Mouse (Mus musculus) hindbrain, postnatal 0 days (tissue): Measurements from ENCODE around the gene Gdf9. TPM values are rescaled to one million over a fixed set of nuclear protein-coding genes. Genes with fewer than 3 reads are reported as not detected.
"Not testable (repeated sequence)": the region's sequence is repeated elsewhere in the genome, so short reads cannot be mapped to it uniquely, and the experiment has no call there.

Experiments used
- ATAC-seq: fragments of 200-750 bp; cut with Nextera tagmentation; 2 replicates; pipeline ENCODE4 v1.8.0; 2017; ENCODE audit warnings: mild to moderate bottlenecking, moderate TSS enrichment, moderate library complexity
- DNase-seq: peaks from one replicate; pipeline ENCODE4 v3.0.0-alpha.2; 2015; ENCODE audit warnings: low spot score
- H3K27ac ChIP-seq: fragments of 300-500 bp; sonication (generic); 2 replicates; pipeline ENCODE4 v1.5.1; 2014; ENCODE audit warnings: mild to moderate bottlenecking
- H3K27me3 ChIP-seq: fragments of 300-500 bp; sonication (generic); 2 replicates; pipeline ENCODE4 v1.6.1; 2014; ENCODE audit warnings: low read length, mixed read lengths; ENCODE audit not compliant: insufficient read depth
- H3K36me3 ChIP-seq: fragments of 300-500 bp; sonication (generic); 2 replicates; pipeline ENCODE4 v1.6.1; 2014; ENCODE audit warnings: low read length, mixed read lengths; ENCODE audit not compliant: insufficient read depth
- H3K4me1 ChIP-seq: fragments of 300-500 bp; sonication (generic); 2 replicates; pipeline ENCODE4 v1.6.1; 2014; ENCODE audit warnings: antibody characterized with exemption, low read length, mixed read lengths; ENCODE audit not compliant: insufficient read depth
- H3K4me2 ChIP-seq: fragments of 300-500 bp; sonication (generic); 2 replicates; pipeline ENCODE4 v1.6.1; 2014; ENCODE audit warnings: low read depth, mild to moderate bottlenecking, low read length, moderate library complexity, mixed read lengths
- H3K4me3 ChIP-seq: fragments of 300-500 bp; sonication (generic); 2 replicates; pipeline ENCODE4 v1.5.1; 2014; ENCODE audit warnings: low read length
- H3K9ac ChIP-seq: fragments of 300-500 bp; sonication (generic); replicated peaks from 2 replicates; pipeline ENCODE4 v1.6.1; 2014; ENCODE audit warnings: mild to moderate bottlenecking, low read length, moderate library complexity, mixed read lengths
- H3K9me3 ChIP-seq: fragments of 300-500 bp; sonication (generic); 2 replicates; pipeline ENCODE4 v1.6.1; 2016; ENCODE audit warnings: low read length, mixed read lengths
- CTCF ChIP-seq: IDR thresholded peaks from 2 replicates; pipeline ENCODE4 v1.5.1; 2016; ENCODE audit warnings: antibody characterized with exemption, control low read depth, low read depth
- WGBS: fragments of 180-500 bp; shearing (Covaris S2); extraction: QIAGEN DNeasy Blood & Tissue Kit; methylation state at CpG from one replicate; pipeline ENCODE4 v1.1.7; 2014; 5-methylcytosine and 5-hydroxymethylcytosine counted together
- polyA plus RNA-seq: library from polyadenylated mRNA; unstranded; fragments of >200 nt; fragmentation: Nextera tagmentation; extraction: Ambion mirVana; gene quantifications from 2 replicates; pipeline ENCODE4 v1.2.1, GENCODE M21; 2015
- total RNA-seq: library from RNA; depleted of rRNA; stranded (reverse); fragments of >200 nt; gene quantifications from 2 replicates; pipeline ENCODE4 v1.2.3, GENCODE M21; 2014

Gene Gdf9
- total and polyA plus RNA-seq, 2 experiments from 2014 or later: 1.5 to 2.1 TPM

DNA sequence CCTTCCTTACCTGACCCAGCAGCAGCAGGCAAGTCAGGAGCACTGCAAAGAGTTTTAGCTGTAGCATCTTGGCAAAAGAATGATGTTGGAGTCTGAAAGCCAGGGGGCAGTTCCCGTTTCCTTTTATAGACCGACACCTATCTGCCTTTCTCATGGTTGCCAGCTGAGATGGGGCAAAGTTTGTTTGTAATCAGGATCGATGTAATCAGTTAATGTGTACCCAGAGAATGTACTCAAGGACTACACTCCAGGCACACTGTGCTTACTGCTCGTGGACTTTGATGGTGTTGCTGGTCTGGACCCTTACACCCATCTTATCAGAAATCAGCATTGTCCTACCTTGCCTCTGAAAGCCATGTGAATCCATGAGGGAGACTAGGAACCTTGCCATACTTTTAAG is 7.8 kb upstream of the Gdf9 start, which contains the start of gene Leap2:
TSS of gene Leap2 (minus strand) at position 135 of the 400 bp plus-strand sequence.
- no peaks in the 10 kb centered on the region for H3K4me1 ChIP-seq
- no peak within 1 kb of the TSS for H3K27ac ChIP-seq
- no peaks in the 10 kb centered on the region for H3K27me3 ChIP-seq
- H3K9me3 ChIP-seq: no peaks in the 10 kb centered on the region
- H3K9ac ChIP-seq: no peak within 1 kb of the TSS
- DNase-seq (no peak), ATAC-seq (no peak)
- H3K4me2 ChIP-seq: no peak within 1 kb of the TSS
- H3K36me3 ChIP-seq: peaks cover 24% of the 10 kb centered on the region
- WGBS: 93% methylated on average over 4 of the region's 4 CpGs
- no peak within 1 kb of the TSS for H3K4me3 ChIP-seq
- TF ChIP-seq CTCF: no peak

DNA sequence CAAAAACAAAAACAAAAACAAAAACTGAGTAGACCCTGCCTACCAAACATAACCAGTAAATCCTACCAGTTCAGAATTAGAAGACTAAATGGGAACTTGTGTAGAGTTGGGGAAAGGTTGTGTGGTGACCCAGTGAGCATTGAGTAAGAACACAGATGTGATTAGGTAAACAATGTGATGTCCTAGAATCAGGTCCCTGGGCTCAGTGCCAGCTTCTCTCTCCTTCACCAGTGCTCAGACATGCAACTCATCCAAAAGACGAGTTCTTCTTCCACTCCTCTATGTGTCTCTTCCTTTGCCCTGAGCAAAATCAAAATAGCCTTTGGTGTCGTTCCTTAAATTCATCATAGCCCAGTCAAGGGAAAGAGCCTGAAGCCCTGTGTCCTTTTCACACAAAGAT is 6.0 kb upstream of the Gdf9 start:
- no peak for ATAC-seq
- Histone ChIP-seq H3K27me3 (no peaks in the 10 kb centered on the region), H3K27ac (no peak overlapping the region), H3K4me3 (no peak overlapping the region), H3K9ac (no peak overlapping the region), H3K9me3 (no peaks in the 10 kb centered on the region), H3K4me1 (peaks cover 5% of the 10 kb centered on the region), H3K4me2 (no peak overlapping the region), H3K36me3 (peaks cover 20% of the 10 kb centered on the region; the same call in 1 of the 2 replicates)
- no peak for DNase-seq
- TF ChIP-seq CTCF: no peak
- WGBS: 83% methylated on average over 2 of the region's 2 CpGs

DNA sequence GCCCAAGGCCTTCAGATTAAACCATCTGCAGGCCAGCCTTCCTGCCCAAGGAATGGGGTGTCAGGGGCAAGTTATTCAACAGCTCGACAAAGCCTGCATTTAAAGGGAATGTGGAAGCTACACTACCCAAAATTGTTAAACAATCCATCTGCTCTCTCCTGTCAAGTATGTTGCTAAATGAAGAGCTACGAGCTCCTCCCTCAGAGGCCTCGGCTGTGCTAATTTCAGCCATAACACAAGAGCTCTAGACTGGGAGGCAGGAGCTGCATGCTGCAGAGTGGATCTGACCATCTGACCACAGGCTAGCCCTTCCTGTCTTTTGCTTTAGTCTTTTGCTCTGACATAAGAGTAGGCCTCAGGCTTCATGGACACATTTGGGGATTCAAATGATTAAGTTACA is 5.6 kb upstream of the Gdf9 start:
- ATAC-seq: no peak

DNA sequence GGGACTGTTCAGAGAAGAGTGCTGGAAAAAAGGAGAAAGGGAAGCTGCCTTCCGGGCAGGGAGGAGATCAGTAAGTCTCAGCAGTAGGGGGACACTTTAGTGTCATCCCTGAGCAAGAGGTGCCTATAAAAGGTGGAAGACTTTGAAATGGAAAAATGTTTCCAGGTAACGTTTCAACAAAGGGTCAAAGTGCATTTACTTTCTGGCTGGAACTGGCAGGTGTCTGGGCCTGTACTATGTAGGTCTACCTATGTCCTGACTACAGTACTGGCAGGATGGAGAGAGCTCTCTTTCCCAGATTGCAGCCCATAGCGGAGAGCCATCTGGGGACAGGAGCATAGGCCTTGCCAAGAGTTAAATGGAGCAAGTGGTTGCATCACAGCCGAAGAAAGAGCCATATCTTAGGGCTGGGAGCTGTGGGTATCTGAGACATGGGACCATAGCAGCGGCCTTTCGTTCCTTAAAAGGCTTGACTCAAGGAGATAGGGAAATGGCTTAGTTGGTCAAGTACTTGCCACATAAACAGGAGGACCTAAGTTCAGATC is 5.0 kb upstream of the Gdf9 start:
- H3K9ac ChIP-seq: no peak overlapping the region
- H3K36me3 ChIP-seq: peaks cover 20% of the 10 kb centered on the region; the same call in 1 of the 2 replicates
- DNase-seq (no peak), ATAC-seq (no peak)
- H3K4me1 ChIP-seq: peaks cover 7% of the 10 kb centered on the region
- no peak for TF ChIP-seq CTCF
- no peaks in the 10 kb centered on the region for H3K9me3 ChIP-seq
- no peak overlapping the region for H3K4me2 ChIP-seq
- H3K27ac ChIP-seq: no peak overlapping the region
- 82% methylated on average over 6 of the region's 6 CpGs for WGBS
- no peaks in the 10 kb centered on the region for H3K27me3 ChIP-seq
- no peak overlapping the region for H3K4me3 ChIP-seq

More for the DNA sequence above, 5.6 kb upstream of the Gdf9 start:
- Histone ChIP-seq H3K9me3 (no peaks in the 10 kb centered on the region), H3K27ac (no peak overlapping the region), H3K4me3 (no peak overlapping the region), H3K9ac (no peak overlapping the region), H3K4me1 (peaks cover 7% of the 10 kb centered on the region), H3K4me2 (no peak overlapping the region), H3K27me3 (no peaks in the 10 kb centered on the region), H3K36me3 (peaks cover 20% of the 10 kb centered on the region; the same call in 1 of the 2 replicates)
- 84% methylated on average over 3 of the region's 3 CpGs for WGBS
- no peak for TF ChIP-seq CTCF
- no peak for DNase-seq

DNA sequence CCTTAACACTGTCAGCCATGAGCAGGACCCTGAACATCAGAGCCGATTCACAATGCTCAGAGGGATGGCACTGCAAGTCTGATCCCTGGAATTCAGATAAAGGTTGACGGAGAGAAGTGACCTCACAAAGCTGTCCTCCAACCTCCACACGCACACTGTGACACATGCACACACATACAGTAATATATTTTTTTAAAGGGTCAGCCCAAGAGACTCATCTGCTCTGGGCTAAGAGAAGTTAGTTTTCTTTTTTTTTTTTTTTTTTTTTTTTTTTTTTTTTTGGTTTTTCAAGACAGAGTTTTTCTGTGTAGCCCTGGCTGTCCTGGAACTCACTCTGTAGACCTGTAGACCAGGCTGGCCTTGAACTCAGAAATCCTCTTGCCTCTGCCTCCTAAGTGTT is 3.9 kb upstream of the Gdf9 start:
- not testable (repeated sequence) for H3K27ac ChIP-seq, DNase-seq, ATAC-seq, H3K4me3 ChIP-seq, H3K27me3 ChIP-seq, H3K9me3 ChIP-seq, H3K9ac ChIP-seq, H3K4me2 ChIP-seq
- peaks cover 11% of the 10 kb centered on the region for H3K4me1 ChIP-seq
- H3K36me3 ChIP-seq: peaks cover 16% of the 10 kb centered on the region; the same call in 1 of the 2 replicates
- WGBS: 89% methylated on average over 3 of the region's 3 CpGs

DNA sequence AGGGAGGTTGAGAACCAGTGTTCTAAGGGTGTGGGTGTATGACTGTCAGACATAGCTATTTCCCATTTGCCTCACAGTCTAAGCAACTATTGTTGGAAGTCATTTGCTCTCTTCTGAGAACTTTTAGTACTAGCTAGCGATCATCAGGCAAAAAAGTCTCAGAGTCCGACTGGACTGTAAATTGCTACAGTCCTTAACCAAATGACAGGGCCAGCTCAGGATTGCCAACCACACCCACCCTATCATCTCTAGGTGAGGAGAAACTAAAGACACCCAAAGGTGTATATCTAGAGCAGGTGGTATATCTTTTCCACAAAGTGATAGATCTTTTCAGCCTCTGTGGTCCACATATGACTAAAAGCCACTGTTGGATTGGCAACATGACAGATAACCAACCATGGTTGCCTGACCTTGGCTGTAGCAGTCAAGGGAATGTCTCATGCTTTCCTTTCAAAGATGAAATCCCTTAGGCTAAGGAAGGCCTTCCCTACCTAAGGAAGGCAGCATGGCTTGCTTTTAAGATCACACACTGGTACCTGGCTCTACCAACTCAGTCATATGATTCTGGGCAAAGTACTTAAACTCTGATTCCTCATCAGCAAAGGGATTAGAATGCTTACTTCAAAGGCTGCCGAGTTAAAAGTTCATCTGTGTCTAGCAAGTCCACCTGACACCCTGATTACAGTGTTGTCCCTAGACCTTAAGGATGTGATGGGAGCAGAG is 2.7 kb upstream of the Gdf9 start:
- H3K27ac ChIP-seq: no peak overlapping the region
- no peaks in the 10 kb centered on the region for H3K27me3 ChIP-seq
- TF ChIP-seq CTCF: no peak
- H3K36me3 ChIP-seq: peaks cover 16% of the 10 kb centered on the region; the same call in 1 of the 2 replicates
- WGBS: 93% methylated on average over 3 of the region's 3 CpGs
- peaks cover 11% of the 10 kb centered on the region for H3K4me1 ChIP-seq
- no peak overlapping the region for H3K4me2 ChIP-seq
- no peak overlapping the region for H3K9ac ChIP-seq
- ATAC-seq (no peak), DNase-seq (no peak)
- H3K4me3 ChIP-seq: no peak overlapping the region
- H3K9me3 ChIP-seq: no peaks in the 10 kb centered on the region

DNA sequence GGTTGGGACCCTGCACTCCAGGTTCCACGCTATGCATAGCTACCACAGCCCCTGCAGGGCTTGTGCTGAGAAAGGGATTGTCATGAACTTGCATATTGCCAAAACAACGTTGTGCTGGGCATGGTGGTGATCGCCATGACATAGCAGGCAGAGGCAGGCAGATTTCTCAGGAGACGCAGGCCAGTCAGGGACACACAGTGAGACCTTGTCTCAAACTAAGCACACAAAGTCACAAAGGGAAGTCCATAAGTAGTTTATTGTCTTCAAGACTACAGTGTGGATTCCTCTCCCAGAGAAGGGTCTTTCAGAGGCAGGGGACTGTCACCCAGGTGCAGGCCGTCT is 2.1 kb upstream of the Gdf9 start:
- Histone ChIP-seq H3K4me2 (no peak overlapping the region), H3K9me3 (no peaks in the 10 kb centered on the region), H3K27ac (no peak overlapping the region), H3K36me3 (peaks cover 16% of the 10 kb centered on the region; the same call in 1 of the 2 replicates), H3K27me3 (no peaks in the 10 kb centered on the region), H3K4me3 (no peak overlapping the region), H3K9ac (no peak overlapping the region), H3K4me1 (peaks cover 11% of the 10 kb centered on the region)
- DNase-seq: no peak
- no peak for TF ChIP-seq CTCF
- 96% methylated on average over 5 of the region's 5 CpGs for WGBS
- ATAC-seq: no peak
